Mouse (Mus musculus) ES-Bruce4 (cell line): ENCODE measurements at regions not wholly inside any gene's neighbourhood (a gene's known extent, or its start where the extent isn't known, plus 50 kb on each side); places are given as distances from the start of the nearest gene placed in this dataset.
A peak's percentile ranks its signal among the peaks of the same experiment; 100 is the strongest.

Source experiments
- H3K27ac ChIP-seq: 2 replicates; pipeline ENCODE4 v1.5.1; 2012; ENCODE audit warnings: low read length, inconsistent platforms; ENCODE audit not compliant: insufficient read depth
- H3K27me3 ChIP-seq: 2 replicates; pipeline ENCODE4 v1.6.1; 2012; ENCODE audit warnings: mild to moderate bottlenecking, low read length, inconsistent platforms; ENCODE audit not compliant: control insufficient read depth, poor library complexity, insufficient read depth, severe bottlenecking
- H3K36me3 ChIP-seq: 2 replicates; pipeline ENCODE4 v1.6.1; 2012; ENCODE audit warnings: inconsistent platforms, mild to moderate bottlenecking, low read length, moderate library complexity; ENCODE audit not compliant: control insufficient read depth, poor library complexity, insufficient read depth, severe bottlenecking
- H3K4me1 ChIP-seq: one replicate; pipeline ENCODE4 v1.8.1; 2011; ENCODE audit warnings: low read length; ENCODE audit not compliant: control insufficient read depth, insufficient read depth
- H3K4me3 ChIP-seq: 2 replicates; pipeline ENCODE4 v1.5.1; 2011; ENCODE audit warnings: low read depth, mild to moderate bottlenecking, low read length
- H3K9ac ChIP-seq: 2 replicates; pipeline ENCODE4 v1.6.1; 2012; ENCODE audit warnings: low read depth, mild to moderate bottlenecking, inconsistent platforms; ENCODE audit not compliant: poor library complexity, severe bottlenecking
- H3K9me3 ChIP-seq: replicated peaks from 2 replicates; pipeline ENCODE4 v1.6.1; 2012; ENCODE audit warnings: mild to moderate bottlenecking, low read length, inconsistent platforms; ENCODE audit not compliant: control insufficient read depth, poor library complexity, insufficient read depth, severe bottlenecking
- CTCF ChIP-seq: IDR thresholded peaks from one replicate; pipeline ENCODE4 v1.8.1; 2011; ENCODE audit warnings: low read depth, low read length
- EP300 ChIP-seq: IDR thresholded peaks from 2 replicates; pipeline ENCODE4 v1.6.1; 2011; ENCODE audit warnings: low read depth, low read length; ENCODE audit not compliant: insufficient read depth
- POLR2A ChIP-seq: IDR thresholded peaks from one replicate; pipeline ENCODE4 v1.8.1; 2011; ENCODE audit warnings: low read length; ENCODE audit not compliant: insufficient read depth

GRCm38 (mm10) chr9:87431523-87431922 lies 176.2 kb upstream of the Cep162 start:
- H3K27me3 ChIP-seq, result no peaks in the 10 kb centered on the region
- H3K9ac ChIP-seq, result no peak overlapping the region
- no peaks in the 10 kb centered on the region for H3K4me1 ChIP-seq
- no peaks in the 10 kb centered on the region for H3K36me3 ChIP-seq
- H3K9me3 ChIP-seq, result no peaks in the 10 kb centered on the region
- TF ChIP-seq POLR2A (no peak), EP300 (no peak), CTCF (no peak)
- H3K27ac ChIP-seq, result no peak overlapping the region
- H3K4me3 ChIP-seq, result no peak overlapping the region

DNA sequence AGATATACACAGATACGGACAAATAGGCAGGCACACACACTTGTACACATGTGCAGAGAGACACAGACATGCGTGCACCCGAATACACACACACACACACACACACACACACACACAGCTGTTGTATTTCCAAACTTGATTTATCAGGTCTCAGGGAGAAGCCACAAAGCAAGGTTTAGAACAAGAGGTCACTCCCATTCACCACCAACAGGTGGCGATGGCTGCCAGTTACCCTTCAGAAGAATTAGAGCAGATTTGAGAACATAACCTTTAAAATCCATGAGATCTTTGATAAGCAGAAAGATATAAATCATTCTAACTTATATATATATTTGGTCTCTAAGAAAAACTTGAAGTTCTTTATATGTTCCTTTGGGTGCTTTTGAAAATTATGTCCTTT lies 169.9 kb upstream of the Cep162 start:
- Histone ChIP-seq H3K27me3 (no peaks in the 10 kb centered on the region), H3K4me3 (no peak overlapping the region), H3K27ac (no peak overlapping the region), H3K9me3 (no peaks in the 10 kb centered on the region), H3K9ac (no peak overlapping the region), H3K4me1 (no peaks in the 10 kb centered on the region), H3K36me3 (no peaks in the 10 kb centered on the region)
- TF ChIP-seq CTCF (no peak), EP300 (no peak), POLR2A (no peak)

- H3K9ac ChIP-seq, result no peak overlapping the region
- H3K27ac ChIP-seq, result no peak overlapping the region
- TF ChIP-seq POLR2A (no peak), EP300 (no peak), CTCF (no peak)
- H3K9me3 ChIP-seq, result no peaks in the 10 kb centered on the region
- H3K36me3 ChIP-seq, result no peaks in the 10 kb centered on the region
- no peaks in the 10 kb centered on the region; the same call in 1 of the 2 replicates for H3K27me3 ChIP-seq
- H3K4me3 ChIP-seq, result no peak overlapping the region
- no peaks in the 10 kb centered on the region for H3K4me1 ChIP-seq
These were observed 165.8 kb upstream of the Cep162 start for GRCm38 (mm10) chr9:87421175-87421574.

DNA sequence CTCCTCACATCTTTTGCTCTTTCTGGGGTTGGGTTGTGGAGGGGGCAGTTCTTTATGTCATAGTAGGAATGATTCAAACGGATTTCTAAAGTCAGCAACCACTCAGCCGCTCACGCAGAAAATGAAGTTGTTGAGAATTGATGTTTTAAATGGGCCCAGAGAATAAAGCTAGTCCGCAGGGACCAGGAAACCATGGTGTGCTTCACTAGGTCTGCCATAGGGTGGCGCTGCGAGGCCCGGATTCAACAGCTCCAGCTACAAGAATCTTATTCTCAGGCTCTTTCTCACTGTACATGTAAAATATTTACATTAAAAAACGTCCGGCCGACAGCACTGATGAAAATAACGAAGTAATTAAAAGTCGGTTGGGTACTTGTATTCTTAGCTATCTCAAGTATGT lies 164.0 kb upstream of the Cep162 start:
- Histone ChIP-seq H3K27ac (no peak overlapping the region), H3K36me3 (no peaks in the 10 kb centered on the region), H3K9ac (no peak overlapping the region), H3K4me3 (no peak overlapping the region), H3K9me3 (no peaks in the 10 kb centered on the region), H3K4me1 (no peaks in the 10 kb centered on the region), H3K27me3 (no peaks in the 10 kb centered on the region; the same call in 1 of the 2 replicates)
- TF ChIP-seq CTCF (peak; percentile 78), POLR2A (no peak)

DNA sequence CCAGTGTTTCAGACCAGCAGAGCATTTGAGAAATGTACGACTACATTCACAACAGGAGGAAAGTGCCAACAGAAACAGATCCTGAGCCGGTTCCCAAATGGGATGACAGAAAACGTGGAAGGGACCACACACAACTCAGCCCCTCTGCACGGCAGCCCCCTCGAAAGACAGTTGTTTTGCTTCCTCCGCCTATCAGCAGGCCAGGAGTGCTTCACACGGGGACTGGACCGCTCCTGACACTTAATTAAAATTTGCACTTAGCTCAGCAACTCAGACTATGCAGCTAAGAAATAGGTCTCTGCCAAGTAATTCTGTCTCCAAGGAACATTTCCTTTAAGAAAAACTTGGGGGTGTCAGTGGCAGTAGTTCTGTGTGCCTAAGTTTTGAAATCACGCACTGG lies 157.6 kb upstream of the Cep162 start:
- H3K27me3 ChIP-seq, result no peaks in the 10 kb centered on the region; the same call in 1 of the 2 replicates
- no peak overlapping the region for H3K4me3 ChIP-seq
- H3K9me3 ChIP-seq, result no peaks in the 10 kb centered on the region
- TF ChIP-seq EP300, result no peak
- TF ChIP-seq POLR2A, result no peak
- no peak for TF ChIP-seq CTCF
- H3K27ac ChIP-seq, result no peak overlapping the region
- H3K9ac ChIP-seq, result no peak overlapping the region
- no peaks in the 10 kb centered on the region for H3K36me3 ChIP-seq
- H3K4me1 ChIP-seq, result no peaks in the 10 kb centered on the region

- Histone ChIP-seq H3K9me3 (no peaks in the 10 kb centered on the region), H3K27me3 (no peaks in the 10 kb centered on the region), H3K4me1 (no peaks in the 10 kb centered on the region), H3K4me3 (no peak overlapping the region), H3K9ac (no peak overlapping the region), H3K27ac (no peak overlapping the region), H3K36me3 (no peaks in the 10 kb centered on the region)
- TF ChIP-seq POLR2A, result no peak
- TF ChIP-seq EP300, result no peak
- no peak for TF ChIP-seq CTCF
These were observed 155.7 kb upstream of the Cep162 start for GRCm38 (mm10) chr9:87411044-87411443.
